Mouse (Mus musculus) C2C12 (cell line): Measurements from ENCODE around the gene Ahrr. TPM values are rescaled to one million over a fixed set of nuclear protein-coding genes. Genes with fewer than 3 reads are reported as not detected.

ENCODE experiments used
- H3K27me3 ChIP-seq: one replicate; pipeline ENCODE4 v1.6.1; 2011; ENCODE audit not compliant: control insufficient read depth, insufficient read depth, insufficient read length
- H3K36me3 ChIP-seq: one replicate; pipeline ENCODE4 v1.6.1; 2011; ENCODE audit not compliant: control insufficient read depth, insufficient read depth
- H3K4me3 ChIP-seq: one replicate; pipeline ENCODE4 v1.5.1; 2011; ENCODE audit warnings: mild to moderate bottlenecking, control low read depth; ENCODE audit not compliant: poor library complexity, insufficient read depth, severe bottlenecking
- H3K79me2 ChIP-seq: one replicate; pipeline ENCODE4 v1.6.1; 2011; ENCODE audit not compliant: control insufficient read depth, insufficient read depth
- H3K79me3 ChIP-seq: one replicate; pipeline ENCODE4 v1.6.1; 2011; ENCODE audit warnings: low read depth, control low read depth
- H3ac ChIP-seq: one replicate; pipeline ENCODE3; 2011; ENCODE audit warnings: low read depth; ENCODE audit not compliant: control insufficient read depth, insufficient read length
- CEBPB ChIP-seq: IDR thresholded peaks from one replicate; pipeline ENCODE4 v1.6.1; 2011; ENCODE audit warnings: low read depth, mild to moderate bottlenecking, control low read depth, moderate library complexity
- CTCF ChIP-seq: IDR thresholded peaks from one replicate; pipeline ENCODE4 v1.5.1; 2011; ENCODE audit not compliant: control insufficient read depth, insufficient read depth, insufficient read length
- FOSL1 ChIP-seq: IDR thresholded peaks from one replicate; pipeline ENCODE4 v1.8.0; 2011; ENCODE audit warnings: mild to moderate bottlenecking, low read length; ENCODE audit not compliant: poor library complexity, insufficient read depth, severe bottlenecking
- MAX ChIP-seq: IDR thresholded peaks from one replicate; pipeline ENCODE4 v1.6.1; 2011; ENCODE audit warnings: mild to moderate bottlenecking, control low read depth
- MYOD1 ChIP-seq: IDR thresholded peaks from one replicate; pipeline ENCODE4 v1.6.1; 2011; ENCODE audit warnings: low read depth; ENCODE audit not compliant: control insufficient read depth, insufficient read length
- MYOG ChIP-seq: IDR thresholded peaks from one replicate; pipeline ENCODE4 v1.6.1; 2011; ENCODE audit not compliant: control insufficient read depth, insufficient read length; ENCODE audit errors: extremely low read depth
- USF1 ChIP-seq: IDR thresholded peaks from one replicate; pipeline ENCODE4 v1.6.1; 2011; ENCODE audit warnings: low read depth, mild to moderate bottlenecking, control low read depth, moderate library complexity
- polyA plus RNA-seq: library from polyadenylated mRNA; unstranded; fragments of >200 nt; fragmentation: generic; extraction: Trizol; gene quantifications from one replicate; pipeline ENCODE4 v1.2.1, GENCODE M21; 2012; ENCODE audit warnings: missing spikeins

Gene Ahrr
- polyA plus RNA-seq, 1 experiment = 2.0 TPM

DNA sequence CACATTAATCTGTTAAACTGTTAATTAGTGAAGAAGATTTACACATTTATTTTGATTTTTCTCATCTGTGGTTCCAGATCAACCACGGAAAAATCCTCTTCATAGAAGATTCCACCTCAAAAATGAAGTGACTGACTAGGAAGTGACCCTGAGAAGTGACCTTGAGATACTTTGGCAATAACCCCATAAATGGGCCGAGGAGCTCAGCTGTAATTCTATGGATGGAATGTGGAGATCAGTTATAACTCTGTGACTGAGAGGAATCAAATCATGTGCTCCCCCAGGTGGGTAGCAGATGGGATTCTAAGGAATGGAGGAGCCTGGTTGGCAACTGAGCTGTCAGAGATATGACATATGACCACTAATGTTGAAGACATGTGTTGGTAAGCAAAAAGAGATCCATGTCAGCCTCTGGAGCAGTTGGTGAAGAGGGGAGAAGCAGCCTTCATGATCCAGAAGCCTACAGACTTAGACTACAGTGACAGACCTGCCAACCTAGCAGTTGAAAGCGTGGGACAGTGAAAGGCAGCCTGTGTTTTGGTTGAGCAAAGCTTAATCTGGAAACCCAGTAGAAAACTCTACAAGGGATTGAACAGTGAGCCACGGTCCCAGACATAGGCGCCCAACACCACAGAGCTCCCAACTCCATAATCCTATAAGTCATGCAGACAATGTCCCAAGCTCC is 109.0 kb downstream of the Ahrr start:
- Histone ChIP-seq H3ac (no peak overlapping the region), H3K27me3 (no peaks in the 10 kb centered on the region), H3K79me2 (no peaks in the 10 kb centered on the region), H3K36me3 (peaks cover 22% of the 10 kb centered on the region), H3K79me3 (no peaks in the 10 kb centered on the region), H3K4me3 (no peak overlapping the region)
- TF ChIP-seq CTCF (no peak), MYOG (no peak), USF1 (no peak), MYOD1 (no peak), MAX (no peak), CEBPB (no peak), FOSL1 (no peak)

GRCm38 (mm10) chr13:74172036-74172435 is 120.1 kb downstream of the Ahrr start:
- Histone ChIP-seq H3K4me3 (no peak overlapping the region), H3K36me3 (peaks cover 30% of the 10 kb centered on the region), H3K79me3 (no peaks in the 10 kb centered on the region), H3K27me3 (no peaks in the 10 kb centered on the region), H3K79me2 (no peaks in the 10 kb centered on the region), H3ac (no peak overlapping the region)
- no peak for TF ChIP-seq FOSL1
- no peak for TF ChIP-seq CTCF
- TF ChIP-seq MAX = no peak
- TF ChIP-seq MYOG = no peak
- TF ChIP-seq USF1 = no peak
- TF ChIP-seq CEBPB = no peak
- TF ChIP-seq MYOD1 = no peak

GRCm38 (mm10) chr13:74169446-74170164 is 122.5 kb downstream of the Ahrr start:
- Histone ChIP-seq H3K27me3 (no peaks in the 10 kb centered on the region), H3K36me3 (peaks cover 26% of the 10 kb centered on the region), H3K79me2 (no peaks in the 10 kb centered on the region), H3ac (no peak overlapping the region), H3K79me3 (no peaks in the 10 kb centered on the region), H3K4me3 (no peak overlapping the region)
- TF ChIP-seq USF1 (no peak), MAX (no peak), MYOD1 (no peak), CTCF (no peak), FOSL1 (no peak), MYOG (no peak), CEBPB (no peak)

DNA sequence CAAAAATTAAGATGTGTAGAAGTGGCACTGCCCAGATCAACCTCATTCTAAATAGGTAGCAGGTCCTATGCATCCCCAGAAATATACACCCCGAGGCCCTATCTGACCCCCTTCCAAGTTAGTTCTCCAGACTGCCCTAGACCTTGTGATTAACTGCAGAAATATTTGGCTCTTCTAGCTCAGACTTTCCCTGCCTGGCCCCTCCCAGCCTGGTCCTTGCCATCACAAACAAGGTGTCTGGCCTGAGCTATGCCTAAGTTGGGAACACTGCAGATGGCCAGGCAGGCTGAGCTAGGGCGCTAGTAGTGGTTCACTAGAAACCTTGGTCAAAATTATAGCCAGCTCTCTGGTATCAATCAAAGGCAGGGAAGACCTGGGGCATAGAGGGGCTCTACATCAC is 124.6 kb downstream of the Ahrr start:
- H3K79me3 ChIP-seq = no peaks in the 10 kb centered on the region
- H3K79me2 ChIP-seq = no peaks in the 10 kb centered on the region
- TF ChIP-seq USF1 (no peak), CTCF (no peak), FOSL1 (no peak), MAX (no peak), MYOG (no peak), CEBPB (no peak), MYOD1 (no peak)
- no peak overlapping the region for H3K4me3 ChIP-seq
- peaks cover 12% of the 10 kb centered on the region for H3K36me3 ChIP-seq
- H3K27me3 ChIP-seq = no peaks in the 10 kb centered on the region
- no peak overlapping the region for H3ac ChIP-seq

GRCm38 (mm10) chr13:74167057-74167413 is 125.1 kb downstream of the Ahrr start:
- no peak for TF ChIP-seq FOSL1
- H3K36me3 ChIP-seq = peaks cover 10% of the 10 kb centered on the region
- no peaks in the 10 kb centered on the region for H3K79me2 ChIP-seq
- H3K4me3 ChIP-seq = no peak overlapping the region
- no peaks in the 10 kb centered on the region for H3K79me3 ChIP-seq
- H3ac ChIP-seq = no peak overlapping the region
- no peaks in the 10 kb centered on the region for H3K27me3 ChIP-seq

GRCm38 (mm10) chr13:74166348-74167056 is 125.6 kb downstream of the Ahrr start:
- Histone ChIP-seq H3ac (no peak overlapping the region), H3K79me2 (no peaks in the 10 kb centered on the region), H3K36me3 (peaks cover 5% of the 10 kb centered on the region), H3K79me3 (no peaks in the 10 kb centered on the region), H3K4me3 (no peak overlapping the region), H3K27me3 (no peaks in the 10 kb centered on the region)
- TF ChIP-seq CEBPB = no peak
- TF ChIP-seq CTCF = no peak
- no peak for TF ChIP-seq MAX

Other genes with a start within 250 kb of the Ahrr start
- 2.2 TPM for gene Cep72, start 230.0 kb downstream of the Ahrr start, polyA plus RNA-seq
- gene Slc9a3, start 170.9 kb downstream of the Ahrr start, polyA plus RNA-seq = 0.01 TPM
- 22.8 TPM for gene Exoc3, start 83.6 kb downstream of the Ahrr start, polyA plus RNA-seq
- gene Pdcd6, start 25.2 kb upstream of the Ahrr start, polyA plus RNA-seq = 98.2 TPM
- 166 TPM for gene Sdha, start 57.9 kb upstream of the Ahrr start, polyA plus RNA-seq
- 27.2 TPM for gene Ccdc127, start 58.0 kb upstream of the Ahrr start, polyA plus RNA-seq
- gene Lrrc14b, start 71.7 kb upstream of the Ahrr start, polyA plus RNA-seq = 0.01 TPM
- 0.48 TPM for gene Zfp72, start 98.5 kb upstream of the Ahrr start, polyA plus RNA-seq
- gene Ftl1-ps1, start 107.4 kb upstream of the Ahrr start, polyA plus RNA-seq = 452 TPM
- gene Zfp825, start 201.7 kb upstream of the Ahrr start, polyA plus RNA-seq = 2.5 TPM